Mouse (Mus musculus): ENCODE results near the gene Tctex1d4. TPM values are rescaled to one million over a fixed set of nuclear protein-coding genes. Genes with fewer than 3 reads are reported as not detected.

Tctex1d4 gene
- polyA plus RNA-seq, 1 experiment from 2014 or later: not detected

DNA sequence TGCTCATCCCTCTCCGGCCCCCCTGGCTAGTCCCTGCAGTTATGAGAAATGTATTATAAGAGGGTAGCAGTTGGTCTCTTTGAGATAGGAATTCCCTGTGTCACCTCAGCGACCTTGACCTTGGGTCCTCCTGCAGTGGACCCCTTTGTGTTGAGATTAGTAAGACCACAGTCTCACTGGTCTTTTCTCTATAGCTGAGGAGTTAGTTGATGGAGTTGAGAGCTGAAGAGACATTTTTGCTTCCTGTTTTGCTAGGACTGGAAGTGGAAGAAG lies 27.9 kb upstream of the Tctex1d4 start:
- no peak for DNase-seq (ENCODE audit: low spot score)

DNA sequence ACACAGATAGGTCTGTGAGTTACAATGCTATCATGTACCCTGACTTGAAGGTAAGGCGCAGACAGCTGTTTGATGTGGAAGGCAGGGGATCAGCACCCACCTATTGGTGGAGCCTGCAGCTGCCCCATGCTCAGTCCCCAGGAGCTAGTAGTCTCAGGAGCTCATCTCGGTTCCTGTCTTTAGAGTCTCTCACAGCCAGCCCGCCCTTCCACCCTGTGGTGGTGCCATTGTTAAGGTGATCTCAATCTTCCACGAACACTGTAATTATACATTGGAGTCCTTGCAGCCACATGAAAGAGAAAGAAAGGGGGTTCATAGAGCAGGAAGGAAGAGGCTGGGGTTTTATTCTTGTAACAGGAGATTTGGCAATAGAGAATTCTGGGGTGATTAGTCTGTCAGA lies 26.6 kb upstream of the Tctex1d4 start:
- Histone ChIP-seq H3K4me2 (no peak overlapping the region), H3K27me3 (replicated peaks; ENCODE audit: control insufficient read depth, insufficient read depth, low read length) (peaks cover 14% of the 10 kb centered on the region), H3K36me3 (ENCODE audit: control insufficient read depth, insufficient read depth, low read length) (no peaks in the 10 kb centered on the region), H3K9me3 (ENCODE audit: control insufficient read depth, low read length) (no peaks in the 10 kb centered on the region), H3K9ac (ENCODE audit: low read depth, low read length) (no peak overlapping the region), H3K4me1 (replicated peaks; ENCODE audit: control insufficient read depth, insufficient read depth, low read length) (peaks cover 11% of the 10 kb centered on the region), H3K4me3 (ENCODE audit: low read depth, low read length) (no peak overlapping the region), H3K27ac (ENCODE audit: low read depth, low read length) (no peak overlapping the region)
- 82% methylated on average over 4 of the region's 4 CpGs for WGBS
- ATAC-seq (replicated peaks; ENCODE audit: low FRiP score) (no peak), DNase-seq (ENCODE audit: low spot score) (no peak)

More for the DNA sequence above, 27.9 kb upstream of the Tctex1d4 start:
- peaks cover 14% of the 10 kb centered on the region for H3K27me3 ChIP-seq (replicated peaks; ENCODE audit: control insufficient read depth, insufficient read depth, low read length)
- H3K9ac ChIP-seq (ENCODE audit: low read depth, low read length): no peak overlapping the region
- no peaks in the 10 kb centered on the region for H3K36me3 ChIP-seq (ENCODE audit: control insufficient read depth, insufficient read depth, low read length)
- no peak for ATAC-seq (replicated peaks; ENCODE audit: low FRiP score)
- peaks cover 11% of the 10 kb centered on the region for H3K4me1 ChIP-seq (replicated peaks; ENCODE audit: control insufficient read depth, insufficient read depth, low read length)
- no peak overlapping the region for H3K4me3 ChIP-seq (ENCODE audit: low read depth, low read length)
- H3K27ac ChIP-seq (ENCODE audit: low read depth, low read length): no peak overlapping the region
- no peak overlapping the region for H3K4me2 ChIP-seq
- H3K9me3 ChIP-seq (ENCODE audit: control insufficient read depth, low read length): no peaks in the 10 kb centered on the region
- WGBS: 72% methylated on average over 2 of the region's 2 CpGs

DNA sequence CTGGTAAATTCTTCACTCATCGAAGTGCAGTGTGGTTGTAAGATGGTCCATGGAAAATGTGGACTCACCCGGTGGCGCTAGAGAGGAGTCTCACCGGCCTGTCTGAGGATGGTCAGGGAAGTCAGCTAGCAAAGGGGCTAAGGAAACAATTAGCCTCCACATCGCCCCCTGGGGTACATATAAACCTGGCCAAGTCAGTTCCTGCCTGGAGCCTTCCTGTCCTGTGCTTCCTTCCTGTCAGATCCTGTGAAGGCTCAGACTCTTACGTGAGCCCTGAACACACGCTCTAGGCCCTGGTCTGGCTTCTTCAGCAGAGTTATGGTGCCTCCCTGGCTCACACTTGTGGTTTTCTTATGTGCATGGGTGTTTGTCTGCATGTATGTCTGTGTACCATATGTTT lies 25.4 kb upstream of the Tctex1d4 start:
- no peak for DNase-seq (ENCODE audit: low spot score)

DNA sequence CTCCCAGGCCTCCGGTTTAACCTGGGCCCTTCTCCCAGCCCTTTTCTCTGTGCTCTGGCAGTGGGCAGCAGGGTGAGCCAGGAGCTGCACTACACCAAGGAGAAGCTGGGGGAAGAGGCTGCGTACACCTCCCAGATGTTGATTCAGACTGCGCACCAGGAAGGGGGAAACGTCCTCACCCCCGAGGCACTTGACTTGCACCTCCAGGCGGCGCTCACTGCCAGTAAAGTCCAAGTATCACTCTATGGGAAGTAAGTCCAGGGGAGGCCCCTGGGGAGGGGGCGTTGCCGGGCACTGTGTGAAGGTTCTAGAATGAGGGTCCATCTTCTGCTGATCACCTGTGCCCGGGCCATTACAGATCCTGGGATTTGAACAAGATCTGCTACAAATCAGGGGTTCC lies 21.9 kb upstream of the Tctex1d4 start:
- Histone ChIP-seq H3K4me2 (no peak overlapping the region), H3K36me3 (ENCODE audit: control insufficient read depth, insufficient read depth, low read length) (no peaks in the 10 kb centered on the region), H3K27me3 (replicated peaks; ENCODE audit: control insufficient read depth, insufficient read depth, low read length) (no peaks in the 10 kb centered on the region), H3K9ac (ENCODE audit: low read depth, low read length) (no peak overlapping the region), H3K27ac (ENCODE audit: low read depth, low read length) (no peak overlapping the region), H3K4me3 (ENCODE audit: low read depth, low read length) (no peak overlapping the region), H3K4me1 (replicated peaks; ENCODE audit: control insufficient read depth, insufficient read depth, low read length) (0 out of 2 replicates have a peak, but pooled peaks cover 3% of the 10 kb centered on the region), H3K9me3 (ENCODE audit: control insufficient read depth, low read length) (no peaks in the 10 kb centered on the region)
- DNase-seq (ENCODE audit: low spot score) (no peak), ATAC-seq (replicated peaks; ENCODE audit: low FRiP score) (no peak)
- 79% methylated on average over 10 of the region's 10 CpGs for WGBS

More for the DNA sequence above, 25.4 kb upstream of the Tctex1d4 start:
- Histone ChIP-seq H3K9ac (ENCODE audit: low read depth, low read length) (0 out of 2 replicates have a peak overlapping the region, but pooled peaks have one; percentile 11), H3K36me3 (ENCODE audit: control insufficient read depth, insufficient read depth, low read length) (no peaks in the 10 kb centered on the region), H3K9me3 (ENCODE audit: control insufficient read depth, low read length) (no peaks in the 10 kb centered on the region), H3K4me2 (no peak overlapping the region), H3K27me3 (replicated peaks; ENCODE audit: control insufficient read depth, insufficient read depth, low read length) (peaks cover 6% of the 10 kb centered on the region), H3K4me1 (replicated peaks; ENCODE audit: control insufficient read depth, insufficient read depth, low read length) (peaks cover 3% of the 10 kb centered on the region; the same call in 1 of the 2 replicates), H3K4me3 (ENCODE audit: low read depth, low read length) (no peak overlapping the region), H3K27ac (ENCODE audit: low read depth, low read length) (no peak overlapping the region)
- ATAC-seq (replicated peaks; ENCODE audit: low FRiP score): no peak
- 43% methylated on average over 7 of the region's 7 CpGs for WGBS

DNA sequence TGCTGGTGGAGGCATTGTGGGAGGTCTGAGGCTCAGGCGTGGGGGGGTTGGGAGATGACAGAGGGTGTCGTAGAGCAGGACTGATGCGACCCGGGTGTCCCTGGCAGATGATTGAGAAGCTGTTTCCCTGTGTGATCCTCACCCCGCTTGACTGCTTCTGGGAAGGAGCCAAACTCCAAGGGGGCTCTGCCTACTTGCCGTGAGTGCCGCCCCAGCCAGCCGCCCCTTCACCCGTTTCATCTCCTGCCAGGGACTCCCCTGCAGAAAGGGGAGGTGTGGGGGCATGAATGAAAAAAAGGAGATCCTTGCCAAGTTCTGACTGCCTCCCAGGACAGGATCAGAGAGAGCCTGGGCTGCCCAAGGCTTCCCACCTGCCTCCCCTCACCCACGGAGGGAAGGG lies 21.5 kb upstream of the Tctex1d4 start:
- Histone ChIP-seq H3K4me1 (replicated peaks; ENCODE audit: control insufficient read depth, insufficient read depth, low read length) (0 out of 2 replicates have a peak, but pooled peaks cover 3% of the 10 kb centered on the region), H3K9ac (ENCODE audit: low read depth, low read length) (no peak overlapping the region), H3K27me3 (replicated peaks; ENCODE audit: control insufficient read depth, insufficient read depth, low read length) (no peaks in the 10 kb centered on the region), H3K36me3 (ENCODE audit: control insufficient read depth, insufficient read depth, low read length) (no peaks in the 10 kb centered on the region; the same call in 1 of the 2 replicates), H3K9me3 (ENCODE audit: control insufficient read depth, low read length) (no peaks in the 10 kb centered on the region), H3K4me2 (no peak overlapping the region), H3K27ac (ENCODE audit: low read depth, low read length) (no peak overlapping the region), H3K4me3 (ENCODE audit: low read depth, low read length) (no peak overlapping the region)
- DNase-seq (ENCODE audit: low spot score): no peak
- WGBS: 79% methylated on average over 10 of the region's 10 CpGs
- ATAC-seq (replicated peaks; ENCODE audit: low FRiP score): no peak

DNA sequence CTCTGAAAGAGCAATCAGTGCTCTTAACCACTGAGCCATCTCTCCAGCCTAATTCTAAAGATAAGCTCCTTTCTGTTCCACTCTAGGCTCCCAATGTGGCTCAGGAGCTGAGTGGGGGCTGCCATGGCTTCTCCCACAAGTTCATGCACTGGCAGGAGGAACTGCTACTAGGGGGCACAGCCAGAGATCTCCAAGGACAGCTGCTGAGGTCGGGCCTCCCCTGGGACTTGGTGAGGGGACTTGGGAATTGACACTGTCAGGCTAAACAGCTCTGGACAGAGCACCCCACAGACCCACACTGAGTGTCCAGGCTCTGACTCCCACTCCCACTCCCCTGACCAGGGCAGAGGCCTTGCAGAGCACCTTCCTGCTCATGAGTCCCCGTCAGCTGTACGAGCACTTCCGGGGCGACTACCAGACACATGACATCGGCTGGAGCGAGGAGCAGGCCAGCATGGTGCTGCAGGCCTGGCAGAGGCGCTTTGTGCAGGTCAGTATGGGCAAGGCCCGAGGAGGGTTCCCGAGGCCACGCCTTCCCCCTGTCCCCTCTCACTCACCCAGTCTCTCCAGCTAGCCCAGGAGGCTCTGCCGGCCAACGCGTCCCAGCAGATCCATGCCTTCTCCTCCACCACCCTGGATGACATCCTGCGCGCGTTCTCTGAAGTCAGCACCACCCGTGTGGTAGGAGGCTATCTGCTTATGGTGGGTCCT lies 18.6 kb upstream of the Tctex1d4 start:
- no peaks in the 10 kb centered on the region; the same call in 1 of the 2 replicates for H3K36me3 ChIP-seq (ENCODE audit: control insufficient read depth, insufficient read depth, low read length)
- H3K27me3 ChIP-seq (replicated peaks; ENCODE audit: control insufficient read depth, insufficient read depth, low read length): no peaks in the 10 kb centered on the region
- 86% methylated on average over 18 of the region's 18 CpGs for WGBS

DNA sequence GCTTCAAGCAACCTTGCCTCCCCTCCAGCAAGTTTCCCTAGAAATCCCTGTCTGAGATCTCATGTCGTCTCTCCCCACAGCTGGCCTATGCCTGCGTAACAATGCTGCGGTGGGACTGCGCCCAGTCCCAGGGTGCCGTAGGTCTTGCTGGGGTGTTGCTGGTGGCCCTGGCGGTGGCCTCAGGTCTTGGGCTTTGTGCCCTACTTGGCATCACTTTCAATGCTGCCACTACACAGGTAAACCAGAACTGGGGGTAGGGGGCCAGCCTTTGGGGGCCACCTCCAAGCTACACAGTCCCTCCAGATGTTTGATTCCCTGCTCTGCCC lies 18.1 kb upstream of the Tctex1d4 start:
- H3K27me3 ChIP-seq (replicated peaks; ENCODE audit: control insufficient read depth, insufficient read depth, low read length): no peaks in the 10 kb centered on the region
- no peak for ATAC-seq (replicated peaks; ENCODE audit: low FRiP score)
- no peak for DNase-seq (ENCODE audit: low spot score)
- 90% methylated on average over 6 of the region's 6 CpGs for WGBS
- no peak overlapping the region for H3K9ac ChIP-seq (ENCODE audit: low read depth, low read length)
- H3K4me2 ChIP-seq: no peak overlapping the region
- no peak overlapping the region for H3K27ac ChIP-seq (ENCODE audit: low read depth, low read length)
- H3K9me3 ChIP-seq (ENCODE audit: control insufficient read depth, low read length): no peaks in the 10 kb centered on the region
- H3K4me1 ChIP-seq (replicated peaks; ENCODE audit: control insufficient read depth, insufficient read depth, low read length): no peaks in the 10 kb centered on the region
- no peaks in the 10 kb centered on the region; the same call in 1 of the 2 replicates for H3K36me3 ChIP-seq (ENCODE audit: control insufficient read depth, insufficient read depth, low read length)
- H3K4me3 ChIP-seq (ENCODE audit: low read depth, low read length): no peak overlapping the region

More for the DNA sequence above, 18.6 kb upstream of the Tctex1d4 start:
- no peaks in the 10 kb centered on the region for H3K9me3 ChIP-seq (ENCODE audit: control insufficient read depth, low read length)
- H3K4me2 ChIP-seq: no peak overlapping the region
- H3K27ac ChIP-seq (ENCODE audit: low read depth, low read length): no peak overlapping the region
- H3K4me1 ChIP-seq (replicated peaks; ENCODE audit: control insufficient read depth, insufficient read depth, low read length): no peaks in the 10 kb centered on the region
- ATAC-seq (replicated peaks; ENCODE audit: low FRiP score): no peak
- no peak for DNase-seq (ENCODE audit: low spot score)
- H3K9ac ChIP-seq (ENCODE audit: low read depth, low read length): no peak overlapping the region
- no peak overlapping the region for H3K4me3 ChIP-seq (ENCODE audit: low read depth, low read length)

DNA sequence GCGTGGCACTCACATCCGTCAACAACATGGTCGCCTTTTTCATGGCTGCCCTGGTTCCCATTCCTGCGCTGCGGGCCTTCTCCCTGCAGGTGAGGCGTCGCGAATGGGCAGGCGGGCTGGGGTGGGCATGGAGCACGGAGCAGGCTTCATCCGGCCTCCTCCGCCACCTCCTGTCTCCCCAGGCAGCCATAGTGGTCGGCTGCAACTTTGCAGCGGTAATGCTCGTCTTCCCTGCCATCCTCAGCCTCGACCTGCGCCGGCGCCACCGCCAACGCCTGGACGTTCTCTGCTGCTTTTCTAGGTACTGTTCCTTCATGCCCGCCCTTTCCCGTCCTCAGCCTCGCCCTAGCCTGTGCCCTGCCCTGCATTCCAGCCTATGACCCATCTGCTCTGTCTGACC lies 17.3 kb upstream of the Tctex1d4 start:
- no peaks in the 10 kb centered on the region for H3K27me3 ChIP-seq (replicated peaks; ENCODE audit: control insufficient read depth, insufficient read depth, low read length)
- no peak overlapping the region for H3K4me2 ChIP-seq
- no peak for DNase-seq (ENCODE audit: low spot score)
- H3K4me1 ChIP-seq (replicated peaks; ENCODE audit: control insufficient read depth, insufficient read depth, low read length): no peaks in the 10 kb centered on the region
- no peaks in the 10 kb centered on the region for H3K9me3 ChIP-seq (ENCODE audit: control insufficient read depth, low read length)
- no peak overlapping the region for H3K4me3 ChIP-seq (ENCODE audit: low read depth, low read length)
- no peak overlapping the region for H3K9ac ChIP-seq (ENCODE audit: low read depth, low read length)
- ATAC-seq (replicated peaks; ENCODE audit: low FRiP score): no peak
- H3K36me3 ChIP-seq (ENCODE audit: control insufficient read depth, insufficient read depth, low read length): no peaks in the 10 kb centered on the region; the same call in 1 of the 2 replicates
- no peak overlapping the region for H3K27ac ChIP-seq (ENCODE audit: low read depth, low read length)
- 90% methylated on average over 25 of the region's 25 CpGs for WGBS

DNA sequence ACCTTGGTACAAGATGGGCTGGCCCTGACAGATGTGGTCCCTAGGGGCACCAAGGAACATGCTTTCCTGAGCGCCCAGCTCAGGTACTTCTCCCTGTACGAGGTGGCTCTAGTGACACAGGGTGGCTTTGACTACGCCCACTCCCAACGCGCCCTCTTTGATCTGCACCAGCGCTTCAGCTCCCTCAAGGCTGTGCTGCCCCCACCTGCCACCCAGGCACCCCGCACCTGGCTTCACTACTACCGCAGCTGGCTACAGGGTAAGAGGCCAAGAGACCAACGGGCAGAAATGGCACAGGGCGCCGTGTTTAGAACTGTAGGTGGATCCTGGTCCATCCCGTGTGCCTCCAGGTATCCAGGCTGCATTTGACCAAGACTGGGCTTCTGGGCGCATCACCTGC lies 16.3 kb upstream of the Tctex1d4 start:
- Histone ChIP-seq H3K4me3 (ENCODE audit: low read depth, low read length) (no peak overlapping the region), H3K4me1 (replicated peaks; ENCODE audit: control insufficient read depth, insufficient read depth, low read length) (no peaks in the 10 kb centered on the region), H3K36me3 (ENCODE audit: control insufficient read depth, insufficient read depth, low read length) (no peaks in the 10 kb centered on the region; the same call in 1 of the 2 replicates), H3K9ac (ENCODE audit: low read depth, low read length) (no peak overlapping the region), H3K27ac (ENCODE audit: low read depth, low read length) (no peak overlapping the region), H3K9me3 (ENCODE audit: control insufficient read depth, low read length) (no peaks in the 10 kb centered on the region), H3K4me2 (no peak overlapping the region), H3K27me3 (replicated peaks; ENCODE audit: control insufficient read depth, insufficient read depth, low read length) (no peaks in the 10 kb centered on the region)
- no peak for ATAC-seq (replicated peaks; ENCODE audit: low FRiP score)
- DNase-seq (ENCODE audit: low spot score): no peak
- 88% methylated on average over 13 of the region's 13 CpGs for WGBS

Measured in liver, embryonic 11.5 days (tissue).